Mouse (Mus musculus): ENCODE measurements at regions not wholly inside any gene's neighbourhood (a gene's known extent, or its start where the extent isn't known, plus 50 kb on each side); places are given as distances from the start of the nearest gene placed in this dataset.

DNA sequence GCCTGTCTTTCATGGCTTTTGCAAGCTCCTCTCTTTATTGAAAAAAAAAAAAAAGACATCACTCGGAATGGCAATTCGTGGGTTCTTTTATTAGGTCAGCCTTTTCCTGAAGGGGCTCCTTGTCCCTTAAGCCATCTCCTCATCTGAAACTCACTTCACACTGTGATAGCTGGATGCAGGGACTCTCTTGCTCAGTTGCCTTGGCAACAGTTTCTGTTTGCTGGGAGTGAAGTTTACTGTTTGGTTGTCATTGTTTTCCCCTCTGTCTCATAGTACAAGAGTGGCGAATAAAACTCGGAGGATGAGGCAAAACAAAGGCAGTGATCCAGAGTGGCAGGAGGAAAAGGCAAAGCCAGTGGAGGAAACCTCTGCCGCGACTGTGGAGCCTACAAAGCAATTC is 194.6 kb downstream of the Brinp2 start:
- in situ Hi-C loops (cut with MboI, MseI) = loop anchor here (10.0 kb wide), 1 partner anchor 1493 kb away; no protein-coding TSS in a partner anchor

DNA sequence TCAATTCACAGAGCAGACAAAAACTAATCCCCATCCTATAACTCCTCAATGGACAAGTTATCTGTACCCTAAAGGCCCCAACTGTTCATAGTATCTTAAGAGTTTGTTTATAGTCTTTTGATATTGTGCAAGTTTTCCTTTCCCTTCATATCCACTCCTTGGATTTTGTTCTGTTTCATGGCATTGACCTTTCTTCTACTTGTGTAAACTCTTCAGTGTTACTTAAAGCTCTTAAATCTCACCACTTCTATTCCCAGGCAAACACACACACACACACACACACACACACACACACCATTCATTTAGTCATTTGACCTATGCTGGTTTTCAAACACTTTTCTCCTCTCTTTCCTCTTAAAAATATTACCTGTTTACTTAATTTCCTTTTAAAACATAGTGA is 192.7 kb downstream of the Brinp2 start:
- in situ Hi-C loops (cut with MboI, MseI) = loop anchor here (10.0 kb wide), 1 partner anchor 1491 kb away; no protein-coding TSS in a partner anchor

DNA sequence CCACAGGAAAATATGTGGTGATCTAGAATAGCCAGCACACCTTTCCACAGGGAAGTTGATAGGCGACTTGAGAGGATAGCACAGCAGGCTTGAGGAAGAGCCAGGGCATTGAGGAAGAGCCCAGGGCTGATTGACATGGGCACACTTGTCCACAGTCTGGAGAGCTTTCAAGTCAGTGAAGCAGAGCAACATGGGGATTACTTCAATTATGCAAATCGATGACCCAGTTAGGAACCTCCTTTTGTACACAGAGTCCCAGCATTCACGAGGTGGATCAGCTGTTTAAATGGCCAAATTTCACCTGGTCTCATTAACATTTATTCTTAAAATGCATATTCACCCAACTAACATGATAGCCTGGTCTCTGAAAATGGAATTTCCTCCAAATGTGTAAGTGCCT is 186.1 kb downstream of the Brinp2 start:
- in situ Hi-C loops (cut with MboI, MseI) = no loop called here

DNA sequence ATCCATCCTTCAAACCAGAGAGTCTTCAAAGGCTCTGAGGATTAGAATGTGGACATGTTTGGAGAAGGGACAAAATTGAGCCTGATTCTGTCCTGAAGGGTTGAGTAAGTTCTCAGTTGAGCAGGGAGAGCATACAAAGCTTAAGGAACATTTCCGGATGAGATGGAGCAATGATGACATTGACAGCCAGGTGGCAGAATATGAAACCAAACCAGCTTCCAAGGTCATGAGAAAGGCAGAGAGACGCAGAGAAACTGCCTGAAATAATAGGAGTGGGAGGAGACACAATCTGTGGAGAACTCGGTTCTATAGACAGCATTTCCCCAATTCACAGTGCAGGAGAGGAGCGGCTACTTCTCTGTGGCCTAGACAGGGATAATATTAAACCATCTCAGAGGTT is 176.0 kb downstream of the Brinp2 start:
- in situ Hi-C loops (cut with MboI, MseI) = no loop called here

DNA sequence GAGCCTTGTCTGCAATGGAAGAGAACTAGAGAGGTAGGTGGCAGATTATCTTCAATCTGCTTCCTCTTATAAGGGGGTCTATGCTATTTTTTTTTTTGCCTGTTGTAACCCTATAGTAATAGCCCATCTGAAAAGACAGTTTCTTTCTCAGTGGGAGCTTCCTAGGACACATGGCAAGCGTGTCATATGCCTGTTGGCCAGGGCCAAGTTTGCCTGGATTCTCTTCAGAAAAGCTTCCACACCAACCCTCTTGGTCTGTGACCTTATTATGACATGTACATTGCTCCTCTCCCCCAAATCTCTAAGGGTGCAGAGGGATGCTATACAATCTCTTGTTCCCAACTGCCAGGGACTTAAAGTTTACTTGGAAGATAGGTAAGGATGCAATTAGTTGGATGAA is 174.8 kb downstream of the Brinp2 start:
- in situ Hi-C loops (cut with MboI, MseI) = no loop called here

DNA sequence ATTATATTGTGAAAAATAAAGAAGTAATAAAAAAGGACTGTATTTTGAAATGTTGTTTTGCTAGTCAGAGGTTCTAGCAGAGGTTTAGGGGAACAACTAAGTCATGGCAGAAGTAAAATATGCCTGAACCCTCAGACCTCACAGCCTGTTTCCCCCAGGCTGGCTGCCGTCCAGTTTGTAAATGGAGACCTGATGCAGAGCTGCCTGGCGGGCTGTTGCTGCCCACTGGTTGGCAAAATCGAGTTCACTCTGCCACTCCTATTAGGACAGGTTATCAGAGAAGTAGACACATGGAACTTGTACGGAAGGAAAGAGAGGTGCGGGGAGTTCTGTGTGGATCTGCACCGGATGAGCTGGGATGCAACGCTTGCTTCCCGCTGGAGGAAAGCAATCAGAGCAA is 168.5 kb downstream of the Brinp2 start:
- in situ Hi-C loops (cut with MboI, MseI) = no loop called here

DNA sequence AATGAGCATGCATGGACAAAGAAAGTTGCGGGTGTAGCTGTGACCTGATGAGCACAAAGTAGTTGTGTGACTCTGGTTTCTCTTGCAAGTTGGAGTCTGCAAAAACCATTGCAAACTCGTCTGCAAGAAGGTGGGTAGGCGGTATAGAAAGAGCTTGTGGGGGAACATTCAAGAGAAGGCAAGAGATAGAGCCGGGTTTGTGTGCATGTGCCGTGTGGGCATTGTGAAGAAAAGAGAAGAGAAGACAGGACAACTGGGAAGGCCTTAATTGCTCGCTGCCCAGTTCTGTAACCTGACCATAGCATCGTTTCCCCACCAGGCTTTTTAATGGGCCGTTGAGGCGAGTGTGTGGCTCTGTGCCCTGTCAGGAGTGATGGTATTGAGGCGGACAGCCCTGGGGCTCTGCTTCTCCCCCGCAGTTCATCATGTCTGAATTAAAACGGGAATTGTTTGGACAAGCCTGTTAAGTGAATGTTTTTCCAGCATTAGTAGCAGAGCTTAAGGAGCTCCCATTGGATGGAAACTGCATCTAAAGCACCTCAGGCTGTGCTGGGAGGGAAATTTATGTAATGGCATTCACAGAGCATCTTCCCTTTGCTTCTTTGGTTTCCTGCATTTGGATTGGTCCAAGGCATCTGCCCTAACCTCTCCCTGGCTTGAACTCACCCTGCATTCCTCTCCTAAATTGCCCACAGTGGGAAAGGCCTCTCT is 163.1 kb downstream of the Brinp2 start:
- in situ Hi-C loops (cut with MboI, MseI) = no loop called here

DNA sequence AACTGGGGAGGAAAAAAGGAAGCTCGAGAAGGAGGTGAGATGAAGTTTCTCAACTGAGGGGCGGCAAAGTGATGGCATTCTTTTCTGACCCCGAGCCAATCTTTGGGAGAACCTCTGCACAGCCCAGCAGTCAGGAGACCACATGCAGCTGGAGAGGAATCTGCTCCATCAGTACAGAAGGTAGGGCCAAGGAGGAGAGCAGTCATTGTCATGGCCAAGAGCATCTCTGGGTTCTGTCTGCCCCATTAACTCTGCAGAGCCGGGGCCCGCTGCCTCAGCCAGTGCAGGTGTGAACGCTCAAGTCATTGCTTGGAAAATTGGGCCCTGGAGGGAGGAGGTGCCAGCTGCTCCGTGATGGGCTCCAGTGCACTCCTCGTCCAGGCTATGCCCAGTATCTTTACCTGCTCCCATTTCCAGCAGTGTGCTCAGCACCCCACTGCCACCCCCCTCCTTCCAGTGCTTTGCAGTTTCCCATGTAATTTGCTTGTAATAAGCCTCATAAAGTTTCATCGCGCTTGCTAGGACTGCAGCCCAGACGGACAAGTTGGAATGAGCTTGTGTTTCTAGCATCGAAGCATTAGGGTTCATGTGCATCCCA is 162.1 kb downstream of the Brinp2 start:
- in situ Hi-C loops (cut with MboI, MseI) = no loop called here
